Mouse (Mus musculus): ENCODE measurements around the gene Zeb2. TPM values are rescaled to one million over a fixed set of nuclear protein-coding genes. Genes with fewer than 3 reads are reported as not detected.
A peak's percentile ranks its signal among the peaks of the same experiment; 100 is the strongest.

Gene Zeb2
- total and polyA plus RNA-seq, 3 experiments, result 16.5 to 50.0 (median 46.7) TPM

GRCm38 (mm10) chr2:44981646-44982045 is 135.5 kb downstream of the Zeb2 start:
- no peaks in the 10 kb centered on the region for H3K27me3 ChIP-seq (ENCODE audit: control insufficient read depth, insufficient read depth, low read length)
- H3K36me3 ChIP-seq (ENCODE audit: control insufficient read depth, insufficient read depth, low read length), result no peaks in the 10 kb centered on the region
- H3K79me2 ChIP-seq (replicated peaks; ENCODE audit: control insufficient read depth, insufficient read depth, low read length), result no peaks in the 10 kb centered on the region
- no peak overlapping the region for H3K4me3 ChIP-seq
- H3K4me1 ChIP-seq (ENCODE audit: control insufficient read depth, insufficient read depth, low read length), result no peaks in the 10 kb centered on the region; the same call in 1 of the 2 replicates
- H3K27ac ChIP-seq, result no peak overlapping the region
- H3K9ac ChIP-seq (ENCODE audit: low read depth, low read length), result no peak overlapping the region
- DNase-seq, result no peak
- TF ChIP-seq CTCF (IDR thresholded peaks at IDR 0.05) (no peak), POLR2A (IDR thresholded peaks at IDR 0.05; ENCODE audit: insufficient read depth, low read depth, low read length) (no peak), EP300 (IDR thresholded peaks at IDR 0.05; ENCODE audit: insufficient read depth, low read depth, low read length) (no peak)
- 71% methylated on average over 3 of the region's 3 CpGs for WGBS
- intact Hi-C loops (cut with DNase I), result no loop called here

- H3K27ac ChIP-seq, result no peak overlapping the region
- peak overlapping the region; percentile 8; the same call in 1 of the 2 replicates for H3K4me3 ChIP-seq
- DNase-seq, result no peak
- TF ChIP-seq CTCF (IDR thresholded peaks at IDR 0.05) (no peak), POLR2A (IDR thresholded peaks at IDR 0.05; ENCODE audit: insufficient read depth, low read depth, low read length) (no peak), EP300 (IDR thresholded peaks at IDR 0.05; ENCODE audit: insufficient read depth, low read depth, low read length) (no peak)
- no peaks in the 10 kb centered on the region for H3K27me3 ChIP-seq (ENCODE audit: control insufficient read depth, insufficient read depth, low read length)
- intact Hi-C loops (cut with DNase I), result no loop called here
- H3K79me2 ChIP-seq (replicated peaks; ENCODE audit: control insufficient read depth, insufficient read depth, low read length), result no peaks in the 10 kb centered on the region
- no peaks in the 10 kb centered on the region; the same call in 1 of the 2 replicates for H3K4me1 ChIP-seq (ENCODE audit: control insufficient read depth, insufficient read depth, low read length)
- no peaks in the 10 kb centered on the region for H3K36me3 ChIP-seq (ENCODE audit: control insufficient read depth, insufficient read depth, low read length)
- 14% methylated on average over 18 of the region's 18 CpGs for WGBS
- no peak overlapping the region for H3K9ac ChIP-seq (ENCODE audit: low read depth, low read length)
Measured at GRCm38 (mm10) chr2:44979042-44979721, 138.0 kb downstream of the Zeb2 start.

GRCm38 (mm10) chr2:44978038-44978437 is 139.2 kb downstream of the Zeb2 start:
- no peak overlapping the region for H3K4me3 ChIP-seq
- DNase-seq, result no peak
- 86% methylated on average over 6 of the region's 6 CpGs for WGBS
- no peak overlapping the region for H3K9ac ChIP-seq (ENCODE audit: low read depth, low read length)
- H3K79me2 ChIP-seq (replicated peaks; ENCODE audit: control insufficient read depth, insufficient read depth, low read length), result no peaks in the 10 kb centered on the region
- H3K27ac ChIP-seq, result no peak overlapping the region
- no peaks in the 10 kb centered on the region for H3K27me3 ChIP-seq (ENCODE audit: control insufficient read depth, insufficient read depth, low read length)
- H3K4me1 ChIP-seq (ENCODE audit: control insufficient read depth, insufficient read depth, low read length), result no peaks in the 10 kb centered on the region; the same call in 1 of the 2 replicates
- no peaks in the 10 kb centered on the region for H3K36me3 ChIP-seq (ENCODE audit: control insufficient read depth, insufficient read depth, low read length)
- intact Hi-C loops (cut with DNase I), result no loop called here
- TF ChIP-seq CTCF (IDR thresholded peaks at IDR 0.05), result no peak
- TF ChIP-seq POLR2A (IDR thresholded peaks at IDR 0.05; ENCODE audit: insufficient read depth, low read depth, low read length), result no peak
- no peak for TF ChIP-seq EP300 (IDR thresholded peaks at IDR 0.05; ENCODE audit: insufficient read depth, low read depth, low read length)

- Histone ChIP-seq H3K4me3 (no peak overlapping the region), H3K27me3 (ENCODE audit: control insufficient read depth, insufficient read depth, low read length) (no peaks in the 10 kb centered on the region), H3K79me2 (replicated peaks; ENCODE audit: control insufficient read depth, insufficient read depth, low read length) (no peaks in the 10 kb centered on the region), H3K9ac (ENCODE audit: low read depth, low read length) (no peak overlapping the region), H3K27ac (no peak overlapping the region), H3K4me1 (ENCODE audit: control insufficient read depth, insufficient read depth, low read length) (no peaks in the 10 kb centered on the region; the same call in 1 of the 2 replicates), H3K36me3 (ENCODE audit: control insufficient read depth, insufficient read depth, low read length) (no peaks in the 10 kb centered on the region)
- TF ChIP-seq POLR2A (IDR thresholded peaks at IDR 0.05; ENCODE audit: insufficient read depth, low read depth, low read length) (no peak), EP300 (IDR thresholded peaks at IDR 0.05; ENCODE audit: insufficient read depth, low read depth, low read length) (no peak), CTCF (IDR thresholded peaks at IDR 0.05) (no peak)
- WGBS, result 70% methylated on average over 2 of the region's 2 CpGs
- DNase-seq, result no peak
- intact Hi-C loops (cut with DNase I), result no loop called here
Measured at GRCm38 (mm10) chr2:44977556-44977955, 139.6 kb downstream of the Zeb2 start.

- no peak for TF ChIP-seq EP300 (IDR thresholded peaks at IDR 0.05; ENCODE audit: insufficient read depth, low read depth, low read length)
- TF ChIP-seq POLR2A (IDR thresholded peaks at IDR 0.05; ENCODE audit: insufficient read depth, low read depth, low read length), result no peak
- no peak for TF ChIP-seq CTCF (IDR thresholded peaks at IDR 0.05)
- no peak overlapping the region for H3K9ac ChIP-seq (ENCODE audit: low read depth, low read length)
- no peaks in the 10 kb centered on the region; the same call in 1 of the 2 replicates for H3K4me1 ChIP-seq (ENCODE audit: control insufficient read depth, insufficient read depth, low read length)
- no peaks in the 10 kb centered on the region for H3K27me3 ChIP-seq (ENCODE audit: control insufficient read depth, insufficient read depth, low read length)
- DNase-seq, result no peak
- H3K36me3 ChIP-seq (ENCODE audit: control insufficient read depth, insufficient read depth, low read length), result no peaks in the 10 kb centered on the region
- H3K4me3 ChIP-seq, result no peak overlapping the region
- intact Hi-C loops (cut with DNase I), result no loop called here
- 83% methylated on average over 3 of the region's 3 CpGs for WGBS
- H3K79me2 ChIP-seq (replicated peaks; ENCODE audit: control insufficient read depth, insufficient read depth, low read length), result no peaks in the 10 kb centered on the region
- H3K27ac ChIP-seq, result no peak overlapping the region
Measured at GRCm38 (mm10) chr2:44977051-44977450, 140.1 kb downstream of the Zeb2 start.

- DNase-seq, result no peak
- no peak for TF ChIP-seq EP300 (IDR thresholded peaks at IDR 0.05; ENCODE audit: insufficient read depth, low read depth, low read length)
- no peak for TF ChIP-seq POLR2A (IDR thresholded peaks at IDR 0.05; ENCODE audit: insufficient read depth, low read depth, low read length)
- TF ChIP-seq CTCF (IDR thresholded peaks at IDR 0.05), result no peak
- H3K79me2 ChIP-seq (replicated peaks; ENCODE audit: control insufficient read depth, insufficient read depth, low read length), result no peaks in the 10 kb centered on the region
- no peaks in the 10 kb centered on the region for H3K27me3 ChIP-seq (ENCODE audit: control insufficient read depth, insufficient read depth, low read length)
- no peak overlapping the region for H3K27ac ChIP-seq
- intact Hi-C loops (cut with DNase I), result no loop called here
- H3K4me3 ChIP-seq, result no peak overlapping the region
- H3K9ac ChIP-seq (ENCODE audit: low read depth, low read length), result no peak overlapping the region
- H3K36me3 ChIP-seq (ENCODE audit: control insufficient read depth, insufficient read depth, low read length), result no peaks in the 10 kb centered on the region
- H3K4me1 ChIP-seq (ENCODE audit: control insufficient read depth, insufficient read depth, low read length), result no peaks in the 10 kb centered on the region; the same call in 1 of the 2 replicates
- 49% methylated on average over 4 of the region's 4 CpGs for WGBS
Measured at GRCm38 (mm10) chr2:44976484-44976883, 140.7 kb downstream of the Zeb2 start.
